Mouse (Mus musculus): ENCODE measurements around the gene Tcf7l2. TPM values are rescaled to one million over a fixed set of nuclear protein-coding genes. Genes with fewer than 3 reads are reported as not detected.

The Tcf7l2 gene
- total RNA-seq (2022): 10 to 100 TPM; 15.4 to 39.4 (median 26.8) TPM

DNA sequence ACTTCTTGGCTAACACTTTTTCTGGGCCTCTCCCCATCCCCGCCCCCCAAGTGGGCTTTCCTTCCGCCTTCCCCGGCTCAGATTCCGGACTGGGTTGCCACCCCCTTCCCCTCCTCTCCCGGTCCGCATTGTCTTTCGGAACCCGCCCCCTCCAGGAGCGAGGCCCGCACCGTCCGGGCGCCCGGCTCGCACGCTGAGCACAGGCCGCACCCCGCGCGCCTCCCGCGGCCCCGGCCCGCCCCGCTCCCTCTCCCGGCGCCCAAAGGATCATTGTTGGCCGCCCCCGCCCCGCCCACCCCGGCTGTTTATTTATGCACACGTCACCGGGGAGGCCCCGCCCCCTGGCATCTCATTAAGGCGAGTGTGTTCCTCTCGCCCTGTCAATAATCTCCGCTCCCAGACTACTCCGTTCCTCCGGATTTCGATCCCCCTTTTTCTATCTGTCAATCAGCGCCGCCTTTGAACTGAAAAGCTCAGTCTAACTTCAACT lies at the start of gene Tcf7l2:
TSS of gene Tcf7l2 (plus strand) at position 382 of the 490 bp plus-strand sequence.
- peak; percentile 87 for DNase-seq

DNA sequence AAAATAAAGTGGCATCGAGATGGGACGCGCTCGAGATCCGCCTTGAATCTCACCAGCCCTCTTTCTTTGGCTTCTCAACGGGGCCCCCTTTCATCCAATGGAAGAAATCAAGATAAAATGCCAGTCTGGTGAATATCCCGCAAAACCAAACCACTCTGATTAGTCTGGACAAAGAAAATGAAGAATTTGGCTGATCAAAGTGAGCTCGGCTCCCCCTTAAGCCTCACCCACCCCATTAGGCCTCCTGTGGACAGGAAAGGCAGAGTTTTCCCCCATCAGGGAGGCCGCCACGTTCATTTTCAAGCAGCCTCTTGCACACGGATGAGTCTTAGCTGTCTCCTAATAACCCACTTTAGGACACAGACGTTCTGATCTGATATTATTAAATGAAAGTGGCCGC lies 47.0 kb upstream of the Tcf7l2 start:
- DNase-seq: no peak

DNA sequence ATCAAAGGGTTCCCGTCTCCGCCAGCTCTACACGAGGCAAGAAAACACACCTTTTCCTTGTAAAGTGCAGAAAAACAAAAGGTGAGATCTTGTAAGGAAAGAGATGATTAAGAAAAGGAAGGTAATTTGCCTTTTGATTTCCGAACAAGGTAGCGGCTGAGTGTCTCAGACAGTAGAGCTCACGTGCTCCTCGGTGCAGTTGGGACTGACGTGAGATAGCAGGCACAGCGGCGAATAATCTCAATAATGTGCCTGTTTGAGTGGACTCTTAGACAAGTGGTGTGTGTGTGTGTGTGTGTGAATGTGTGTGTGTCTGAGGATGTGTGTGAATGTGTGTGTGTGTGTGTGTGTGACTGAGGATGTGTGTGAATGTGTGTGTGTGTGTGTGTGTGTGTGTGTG lies 46.2 kb upstream of the Tcf7l2 start:
- DNase-seq: no peak

DNA sequence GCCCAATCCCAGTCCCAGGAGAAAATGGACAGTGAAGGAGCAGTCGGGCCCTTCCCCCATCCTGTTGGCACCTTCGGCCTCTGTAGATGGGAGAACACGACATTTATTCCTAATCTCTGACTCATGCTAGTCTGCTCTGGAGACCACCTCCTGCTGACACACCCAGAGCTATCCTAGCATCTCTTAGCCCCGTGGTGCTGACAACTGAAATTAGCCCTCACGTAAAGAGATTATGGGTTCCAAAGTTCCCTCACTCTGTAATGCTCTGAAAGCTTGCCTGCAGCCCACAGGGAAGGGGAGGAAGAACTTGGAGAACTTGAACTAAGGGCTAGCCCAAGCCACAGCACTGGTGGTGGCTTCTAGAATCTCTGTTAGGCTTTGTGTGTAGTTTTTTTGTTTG lies 42.7 kb upstream of the Tcf7l2 start:
- DNase-seq: no peak

GRCm38 (mm10) chr19:55700214-55700568 lies 41.4 kb upstream of the Tcf7l2 start:
- DNase-seq: no peak

- DNase-seq: no peak
Measured at GRCm38 (mm10) chr19:55700569-55701282, 40.9 kb upstream of the Tcf7l2 start.

GRCm38 (mm10) chr19:55701283-55701633 lies 40.4 kb upstream of the Tcf7l2 start:
- DNase-seq: no peak

GRCm38 (mm10) chr19:55702081-55702480 lies 39.5 kb upstream of the Tcf7l2 start:
- DNase-seq: no peak

GRCm38 (mm10) chr19:55702716-55703115 lies 38.9 kb upstream of the Tcf7l2 start:
- no peak for DNase-seq

GRCm38 (mm10) chr19:55704071-55704470 lies 37.5 kb upstream of the Tcf7l2 start:
- DNase-seq: no peak

- no peak for DNase-seq
Measured at GRCm38 (mm10) chr19:55706300-55706699, 35.3 kb upstream of the Tcf7l2 start.

DNA sequence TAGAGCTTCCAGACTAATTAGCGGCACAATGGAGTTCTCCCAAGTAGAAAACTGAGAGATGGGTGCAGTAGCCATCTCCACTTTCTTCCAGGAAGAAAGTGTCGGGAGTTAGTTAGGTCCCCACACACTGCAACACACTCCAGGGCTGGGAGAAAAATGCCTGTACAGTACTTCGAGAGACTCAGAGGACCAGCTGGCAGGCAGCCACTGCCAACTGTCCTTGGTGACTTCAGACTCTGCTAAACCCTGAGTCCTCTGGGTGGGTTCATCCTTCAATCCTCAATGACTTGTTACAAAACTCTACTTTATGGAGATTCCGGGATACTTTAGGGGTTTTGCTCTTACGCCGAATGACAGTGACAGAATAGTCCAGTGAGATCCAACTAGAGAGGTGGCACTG lies 34.8 kb upstream of the Tcf7l2 start:
- peak; percentile 26 for DNase-seq

DNA sequence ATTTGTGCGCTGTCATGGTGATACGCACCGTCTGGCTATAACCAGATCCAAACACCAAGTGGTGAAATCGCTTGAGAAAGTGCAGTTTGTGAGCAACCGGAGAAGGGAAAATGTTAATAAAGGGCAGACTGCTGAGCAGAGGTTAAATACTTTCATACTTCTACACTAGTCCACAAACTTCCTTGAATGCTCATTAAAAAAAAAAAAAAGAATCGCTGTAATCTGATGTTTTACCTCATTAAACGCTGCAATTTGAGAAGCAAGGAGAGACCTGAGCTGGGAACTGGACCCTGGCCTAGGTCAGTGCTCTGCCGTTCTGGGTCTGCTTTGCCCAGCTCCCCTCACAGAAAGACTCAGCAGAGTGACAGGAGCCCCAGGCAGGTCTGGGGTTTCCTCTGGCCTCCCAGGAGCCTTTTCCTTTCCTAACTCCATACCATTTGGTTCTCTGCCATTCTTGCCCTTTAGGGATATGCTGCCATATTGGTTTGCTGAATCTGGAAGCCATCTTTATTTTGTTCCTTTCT lies 33.5 kb upstream of the Tcf7l2 start:
- DNase-seq: no peak

- no peak for DNase-seq
Measured at GRCm38 (mm10) chr19:55710841-55711240, 30.8 kb upstream of the Tcf7l2 start.

DNA sequence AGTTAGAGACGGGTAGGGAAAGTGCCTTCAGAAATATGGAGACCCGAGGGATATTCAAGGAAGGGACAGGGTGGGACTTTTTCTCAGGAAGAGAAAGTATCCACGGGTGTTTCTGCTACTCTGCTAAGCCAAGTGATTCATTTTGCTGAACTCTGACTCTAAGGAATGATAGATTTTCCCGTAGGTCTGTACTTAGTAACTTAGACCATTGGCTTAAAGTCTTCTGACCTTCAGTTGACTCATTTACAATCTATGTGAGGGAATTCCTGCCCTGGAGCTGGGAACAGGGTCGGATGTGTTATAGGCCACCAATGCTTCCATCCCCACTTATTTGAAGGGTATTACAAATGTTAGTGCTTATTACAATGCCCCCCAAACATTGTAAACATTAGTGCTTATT lies 29.9 kb upstream of the Tcf7l2 start:
- no peak for DNase-seq

DNA sequence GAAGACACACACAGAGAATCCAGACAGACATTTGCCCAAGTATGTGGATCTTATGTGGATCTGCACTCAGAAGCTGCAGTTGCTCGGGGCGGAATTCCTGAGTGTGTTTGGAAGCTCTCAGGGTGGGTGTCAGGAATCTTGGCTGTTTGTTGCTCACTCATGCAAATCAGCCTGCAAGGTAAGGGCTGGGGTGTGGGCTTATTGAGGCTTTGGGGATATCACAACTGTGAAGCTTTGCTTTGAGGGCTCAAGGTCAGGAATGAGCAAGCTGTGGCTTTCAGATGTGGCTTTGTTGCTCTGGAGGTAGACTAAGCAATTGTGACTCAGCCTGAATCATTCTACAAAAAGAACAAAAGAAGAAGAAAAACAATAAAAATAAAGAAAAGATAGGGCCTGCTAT lies 28.9 kb upstream of the Tcf7l2 start:
- peak; percentile 12 for DNase-seq

DNA sequence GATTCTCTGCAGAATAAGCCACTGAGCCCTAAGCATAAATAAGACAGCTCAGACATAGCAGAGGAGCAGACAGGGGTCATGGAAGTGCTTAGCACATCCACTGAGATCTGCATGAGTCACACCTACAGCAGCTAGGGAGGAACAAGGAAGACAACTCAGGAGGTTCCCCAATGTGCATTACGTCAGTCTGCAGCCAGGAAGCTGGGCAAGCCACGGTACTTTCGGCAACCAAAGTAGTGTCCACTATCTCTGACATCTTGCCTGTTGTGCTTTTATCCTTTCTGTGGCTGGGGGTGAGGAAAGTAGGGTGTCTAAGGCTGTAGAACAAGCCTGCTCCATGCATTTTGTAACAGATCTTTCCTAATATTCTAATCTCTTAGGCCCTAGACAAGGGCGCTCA lies 27.6 kb upstream of the Tcf7l2 start:
- no peak for DNase-seq

DNA sequence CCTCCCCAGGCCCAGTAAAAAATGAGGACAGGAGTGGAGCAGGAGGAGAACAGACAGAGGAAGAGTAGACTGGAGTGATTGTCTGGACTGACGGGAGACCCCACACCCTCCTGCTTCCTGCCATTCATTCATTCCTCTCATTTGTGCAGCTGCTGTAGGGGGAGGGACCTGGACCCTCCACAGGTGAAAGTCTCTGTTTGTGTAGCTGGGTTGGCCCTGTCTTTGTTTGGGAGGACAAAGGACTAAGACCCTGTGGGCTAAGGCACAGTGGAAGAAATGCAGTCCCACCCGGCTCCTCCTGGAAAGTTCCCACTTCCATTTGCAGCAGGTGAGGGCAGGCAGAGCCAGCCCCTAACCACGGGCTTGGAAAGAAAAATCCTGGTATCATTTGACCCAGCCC lies 27.0 kb upstream of the Tcf7l2 start:
- DNase-seq: no peak

GRCm38 (mm10) chr19:55719083-55719482 lies 22.5 kb upstream of the Tcf7l2 start:
- DNase-seq: no peak

GRCm38 (mm10) chr19:55719524-55720408 lies 21.9 kb upstream of the Tcf7l2 start:
- DNase-seq: no peak

- DNase-seq: no peak
Measured at GRCm38 (mm10) chr19:55720409-55721092, 21.1 kb upstream of the Tcf7l2 start.

DNA sequence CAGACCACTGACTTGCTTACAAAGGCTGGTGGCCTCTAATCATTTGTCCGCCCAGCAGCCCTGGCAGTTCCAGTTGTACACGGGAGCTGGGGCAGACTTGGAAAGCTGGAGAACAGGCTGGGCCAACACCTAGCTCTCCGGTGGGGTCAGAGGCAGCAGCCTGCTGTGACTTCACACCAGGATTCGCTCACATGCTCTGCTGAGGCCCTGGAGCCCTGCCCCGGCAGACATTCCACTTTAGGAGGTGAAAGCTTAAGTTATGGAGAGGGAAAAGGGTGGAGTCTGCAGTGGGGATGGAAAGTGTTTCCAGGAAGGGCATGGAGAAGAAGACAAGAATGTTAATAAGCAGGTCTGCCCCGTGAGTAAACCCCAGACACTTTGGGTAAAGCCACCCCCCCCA lies 19.2 kb upstream of the Tcf7l2 start:
- no peak for DNase-seq

DNA sequence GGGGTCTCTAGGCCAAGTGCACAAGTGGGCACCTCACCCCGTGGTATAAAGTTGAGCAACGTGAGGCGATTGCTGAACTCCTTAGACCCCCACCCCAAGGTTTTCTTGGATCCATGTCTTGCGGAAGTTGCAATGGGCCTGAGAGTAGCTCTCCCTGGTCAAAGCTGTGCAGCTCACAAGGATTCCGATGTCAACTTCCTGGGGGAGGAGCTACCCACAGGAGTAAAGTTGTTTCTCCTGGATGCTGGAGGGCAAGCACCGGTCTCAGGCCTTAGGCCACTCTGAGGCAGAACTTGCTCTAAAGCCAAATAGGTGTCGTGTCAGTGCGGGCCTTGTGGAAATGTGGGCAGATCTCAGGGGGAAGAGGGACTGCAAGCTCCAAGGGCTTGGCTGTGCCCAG lies 12.2 kb upstream of the Tcf7l2 start:
- DNase-seq: no peak

All from adrenal gland, adult 8-10 months (tissue).